Mouse (Mus musculus): Measurements from ENCODE around the gene Got2.

DNA sequence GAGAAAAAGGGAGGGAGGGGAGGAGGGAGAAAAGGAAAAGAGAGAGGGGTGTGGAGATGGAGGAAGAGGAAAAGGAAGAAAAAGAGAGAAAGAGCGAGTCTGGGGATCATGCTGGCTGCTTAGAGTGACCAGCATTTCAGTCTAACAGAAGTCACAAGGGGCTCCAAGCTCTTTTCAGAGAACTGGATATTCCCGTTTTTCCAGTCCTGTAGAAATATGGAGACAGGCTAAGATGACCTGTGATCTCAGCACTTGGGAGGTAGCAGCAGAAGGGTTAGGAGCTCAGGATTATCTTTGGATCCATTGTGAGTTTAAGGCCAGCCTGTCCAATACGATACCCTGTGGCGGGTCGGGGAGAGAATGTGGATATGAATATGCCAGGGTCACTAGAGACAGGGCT, 22.9 kb upstream of the Got2 start:
- no peak for TF ChIP-seq CTCF (IDR thresholded peaks at IDR 0.05; ENCODE audit: extremely low read depth, insufficient read depth, insufficient read length, insufficient replicate concordance)
- TF ChIP-seq POLR2A (IDR thresholded peaks at IDR 0.05; ENCODE audit: low read depth, low read length): no peak
